Mouse (Mus musculus): ENCODE measurements around the gene Gm4881.

The Gm4881 gene

GRCm38 (mm10) chr7:24897959-24898358 lies 46.3 kb downstream of the Gm4881 start:
- CTCF ChIA-PET = no interaction called here

- CTCF ChIA-PET = no interaction called here
These were observed 47.1 kb downstream of the Gm4881 start, which contains the start of gene Cd79a for GRCm38 (mm10) chr7:24897224-24897623. Gene Cd79a, plus strand, starts transcription at chr7:24897381.

- CTCF ChIA-PET = interaction anchor here (0.7 kb wide), 2 partner anchors 14 to 585 kb away, joined by 5 to 17 read pairs; no protein-coding TSS in a partner anchor
These were observed 48.0 kb downstream of the Gm4881 start for GRCm38 (mm10) chr7:24896269-24896668.

GRCm38 (mm10) chr7:24895749-24896148 lies 48.5 kb downstream of the Gm4881 start:
- CTCF ChIA-PET = interaction anchor here (0.7 kb wide), 2 partner anchors 15 to 585 kb away, joined by 5 to 17 read pairs; no protein-coding TSS in a partner anchor

GRCm38 (mm10) chr7:24892125-24892583 lies 52.1 kb downstream of the Gm4881 start:
- CTCF ChIA-PET = interaction anchor here (0.6 to 2.8 kb wide), 3 partner anchors 11 to 79 kb away, joined by 6 to 21 read pairs (median 10); no protein-coding TSS in a partner anchor

- CTCF ChIA-PET = interaction anchor here (0.6 to 2.8 kb wide), 6 partner anchors 11 to 544 kb away, joined by 3 to 17 read pairs (median 6); partner anchors contain the start of gene Arhgef1
These were observed 52.8 kb downstream of the Gm4881 start for GRCm38 (mm10) chr7:24891241-24892124.

GRCm38 (mm10) chr7:24890281-24891216 lies 53.7 kb downstream of the Gm4881 start:
- CTCF ChIA-PET = interaction anchor here (0.6 to 2.8 kb wide), 5 partner anchors 12 to 545 kb away, joined by 3 to 17 read pairs (median 7); partner anchors contain the start of gene Arhgef1

GRCm38 (mm10) chr7:24889431-24890220 lies 54.7 kb downstream of the Gm4881 start:
- CTCF ChIA-PET = interaction anchor here (1.7 to 2.8 kb wide), 2 partner anchors 13 to 17 kb away, joined by 7 to 10 read pairs; partner anchors contain the start of gene Arhgef1

- CTCF ChIA-PET = interaction anchor here (1.4 kb wide), 1 partner anchor 63 kb away, joined by 5 read pairs; no protein-coding TSS in a partner anchor
These were observed 57.2 kb downstream of the Gm4881 start for GRCm38 (mm10) chr7:24887096-24887495.

GRCm38 (mm10) chr7:24886308-24886633 lies 58.0 kb downstream of the Gm4881 start:
- CTCF ChIA-PET = interaction anchor here (1.4 kb wide), 1 partner anchor 64 kb away, joined by 5 read pairs; no protein-coding TSS in a partner anchor

GRCm38 (mm10) chr7:24885468-24886307 lies 58.6 kb downstream of the Gm4881 start:
- CTCF ChIA-PET = no interaction called here

GRCm38 (mm10) chr7:24884693-24885291 lies 59.5 kb downstream of the Gm4881 start:
- CTCF ChIA-PET = interaction anchor here (1.0 kb wide), 1 partner anchor 89 kb away, joined by 4 read pairs; no protein-coding TSS in a partner anchor

- CTCF ChIA-PET = interaction anchor here (0.8 to 1.0 kb wide), 2 partner anchors 89 to 109 kb away, joined by 4 to 8 read pairs; no protein-coding TSS in a partner anchor
These were observed 60.2 kb downstream of the Gm4881 start, which contains the start of gene Rps19 for GRCm38 (mm10) chr7:24883896-24884692. Gene Rps19, plus strand, starts transcription at chr7:24884371.

- CTCF ChIA-PET = no interaction called here
These were observed 61.7 kb downstream of the Gm4881 start for GRCm38 (mm10) chr7:24882416-24883199.

GRCm38 (mm10) chr7:24879620-24880019 lies 64.7 kb downstream of the Gm4881 start:
- CTCF ChIA-PET = no interaction called here

- CTCF ChIA-PET = no interaction called here
These were observed 66.7 kb downstream of the Gm4881 start for GRCm38 (mm10) chr7:24877588-24877987.

Measured in spleen, embryonic (tissue).